ENCODE assay signal across 29 mouse cellular contexts in genomic region chr14:34344361-34344760, GRCm38 (mm10). TPM values are rescaled to one million over a fixed set of nuclear protein-coding genes. Genes with fewer than 3 reads are reported as not detected.
A peak's percentile ranks its signal among the peaks of the same experiment; 100 is the strongest.
DNase-seq lines count a peak whose midpoint lies in the region; ATAC-seq and TF ChIP-seq lines count a peak whose summit lies in the region.
"Had no signal": no experiment of that assay in that cellular context is flagged by ENCODE, and none has a peak within 500 bp of the region (broad histone marks: within the 10 kb centered on the region; RNA-seq: fewer than 3 reads in every experiment).

No protein-coding gene starts in this region.

- H3K79me2 ChIP-seq in liver, adult 2 months (ENCODE audit: control insufficient read depth, insufficient read depth, low read length), result no peaks in the 10 kb centered on the region

- no peak overlapping the region for H3K9ac ChIP-seq in hindbrain, postnatal 0 days (replicated peaks; ENCODE audit: low read length)
- no peak overlapping the region for H3K9ac ChIP-seq in hindbrain, embryonic 14.5 days
- no peak overlapping the region for H3K9ac ChIP-seq in liver, adult 2 months (ENCODE audit: low read depth, low read length)
- H3K9ac ChIP-seq in liver, postnatal 0 days (replicated peaks), result no peak overlapping the region
- H3K9ac ChIP-seq: embryonic facial prominence, embryonic 13.5 days; embryonic facial prominence, embryonic 15.5 days; forebrain, embryonic 12.5 days had no signal

- H3K27ac ChIP-seq in hindbrain, postnatal 0 days, result no peak overlapping the region
- H3K27ac ChIP-seq in hindbrain, embryonic 14.5 days, result no peak overlapping the region
- 0 out of 2 replicates have a peak overlapping the region, but pooled peaks have one; percentile 3 for H3K27ac ChIP-seq in liver, adult 2 months (replicated peaks; ENCODE audit: insufficient read depth, low read depth, low read length)
- H3K27ac ChIP-seq in liver, postnatal 0 days (ENCODE audit: low read depth), result no peak overlapping the region
- H3K27ac ChIP-seq: embryonic facial prominence, embryonic 13.5 days; embryonic facial prominence, embryonic 15.5 days; forebrain, embryonic 10.5 days; forebrain, embryonic 12.5 days had no signal

- peaks cover 39% of the 10 kb centered on the region for H3K36me3 ChIP-seq in hindbrain, postnatal 0 days (ENCODE audit: insufficient read depth, low read length)
- H3K36me3 ChIP-seq in hindbrain, embryonic 14.5 days (replicated peaks; ENCODE audit: control insufficient read depth, insufficient read depth), result peaks cover 53% of the 10 kb centered on the region
- H3K36me3 ChIP-seq in liver, adult 2 months (ENCODE audit: control insufficient read depth, insufficient read depth, low read length), result peaks cover 44% of the 10 kb centered on the region
- H3K36me3 ChIP-seq in liver, postnatal 0 days (replicated peaks; ENCODE audit: insufficient read depth, low read length), result peaks cover 39% of the 10 kb centered on the region

- no peak for TF ChIP-seq CTCF in hindbrain, postnatal 0 days (IDR thresholded peaks at IDR 0.05; ENCODE audit: low read depth)
- no peak for TF ChIP-seq CTCF in liver, adult 2 months (IDR thresholded peaks at IDR 0.05; ENCODE audit: low read depth, low read length)
- no peak for TF ChIP-seq CTCF in liver, postnatal 0 days (IDR thresholded peaks at IDR 0.05; ENCODE audit: low read depth)

- H3K9me3 ChIP-seq in hindbrain, postnatal 0 days (ENCODE audit: low read length), result no peaks in the 10 kb centered on the region
- no peaks in the 10 kb centered on the region for H3K9me3 ChIP-seq in hindbrain, embryonic 14.5 days (ENCODE audit: control insufficient read depth, low read length)
- H3K9me3 ChIP-seq in liver, postnatal 0 days (ENCODE audit: low read length), result no peaks in the 10 kb centered on the region
- H3K9me3 ChIP-seq: embryonic facial prominence, embryonic 13.5 days; embryonic facial prominence, embryonic 15.5 days; forebrain, embryonic 10.5 days; forebrain, embryonic 12.5 days had no signal

- no peaks in the 10 kb centered on the region for H3K27me3 ChIP-seq in hindbrain, postnatal 0 days (ENCODE audit: insufficient read depth, low read length)
- H3K27me3 ChIP-seq in hindbrain, embryonic 14.5 days (ENCODE audit: control insufficient read depth, insufficient read depth, low read length), result no peaks in the 10 kb centered on the region
- no peaks in the 10 kb centered on the region for H3K27me3 ChIP-seq in liver, adult 2 months (ENCODE audit: control insufficient read depth, insufficient read depth, low read length)
- H3K27me3 ChIP-seq in liver, postnatal 0 days (ENCODE audit: insufficient read depth, low read length), result no peaks in the 10 kb centered on the region
- H3K27me3 ChIP-seq: embryonic facial prominence, embryonic 13.5 days; embryonic facial prominence, embryonic 15.5 days; forebrain, embryonic 12.5 days had no signal

- no peak overlapping the region for H3K4me3 ChIP-seq in hindbrain, postnatal 0 days (ENCODE audit: low read length)
- H3K4me3 ChIP-seq in hindbrain, embryonic 14.5 days (replicated peaks; ENCODE audit: low read length), result no peak overlapping the region
- H3K4me3 ChIP-seq in liver, adult 2 months (ENCODE audit: insufficient read depth, low read depth, low read length), result no peak overlapping the region
- no peak overlapping the region for H3K4me3 ChIP-seq in liver, postnatal 0 days (ENCODE audit: low read depth, low read length)
- H3K4me3 ChIP-seq: embryonic facial prominence, embryonic 13.5 days; embryonic facial prominence, embryonic 15.5 days; erythroblast, embryonic 14.5 days; forebrain, embryonic 10.5 days; forebrain, embryonic 12.5 days had no signal

- WGBS in hindbrain, postnatal 0 days, result 71% methylated on average over 5 of the region's 5 CpGs
- 78% methylated on average over 5 of the region's 5 CpGs for WGBS in hindbrain, embryonic 14.5 days
- WGBS in liver, adult 2 months, result 55% methylated on average over 5 of the region's 5 CpGs
- WGBS in liver, postnatal 0 days (ENCODE audit: insufficient replicate concordance), result 81% methylated on average over 5 of the region's 5 CpGs

- TF ChIP-seq POLR2A in liver, adult 2 months (IDR thresholded peaks at IDR 0.05; ENCODE audit: extremely low read depth, insufficient read depth, low read length), result no peak

- H3K4me1 ChIP-seq in hindbrain, postnatal 0 days (ENCODE audit: insufficient read depth, low read length), result no peaks in the 10 kb centered on the region
- H3K4me1 ChIP-seq in hindbrain, embryonic 14.5 days (replicated peaks; ENCODE audit: control insufficient read depth, insufficient read depth, low read length), result no peaks in the 10 kb centered on the region
- H3K4me1 ChIP-seq in liver, adult 2 months (ENCODE audit: control insufficient read depth, insufficient read depth, low read length), result peaks cover 26% of the 10 kb centered on the region
- H3K4me1 ChIP-seq in liver, postnatal 0 days (ENCODE audit: insufficient read depth), result no peaks in the 10 kb centered on the region
- H3K4me1 ChIP-seq: forebrain, embryonic 12.5 days had no signal

- DNase-seq in adrenal gland, postnatal 14 days, result peak; percentile 27
- DNase-seq in adrenal gland, postnatal 25 days, result no peak
- DNase-seq in hindbrain, postnatal 0 days (ENCODE audit: low spot score), result peak; percentile 26
- no peak for DNase-seq in hindbrain, embryonic 14.5 days (ENCODE audit: low spot score)
- no peak for DNase-seq in liver, adult 2 months (ENCODE audit: extremely low read depth, low read depth, low spot score)
- no peak for DNase-seq in liver, postnatal 0 days
- DNase-seq in testis, postnatal 10 days (ENCODE audit: low spot score), result peak; percentile 13
- DNase-seq in testis, postnatal 14 days (ENCODE audit: low spot score), result no peak
- DNase-seq: adrenal gland, postnatal 10 days; cerebellum, adult 11 months; cerebellum, adult 18-20 months; cerebellum, adult 8-10 months; cerebellum, adult 9-11 months; cerebellum, postnatal 14 days; cerebellum, postnatal 36 days; embryo, embryonic 11 days had no signal

- no peak; the same call in 1 of the 2 replicates for ATAC-seq in hindbrain, postnatal 0 days
- no peak for ATAC-seq in hindbrain, embryonic 14.5 days (ENCODE audit: low FRiP score)
- ATAC-seq in liver, postnatal 0 days, result no peak
- ATAC-seq: forebrain, embryonic 14.5 days; forebrain, embryonic 16.5 days had no signal

- no peak overlapping the region for H3K4me2 ChIP-seq in hindbrain, postnatal 0 days (ENCODE audit: low read depth, low read length)
- H3K4me2 ChIP-seq in hindbrain, embryonic 14.5 days (replicated peaks), result no peak overlapping the region
- no peak overlapping the region for H3K4me2 ChIP-seq in liver, postnatal 0 days (ENCODE audit: low read depth, low read length)
- H3K4me2 ChIP-seq: embryonic facial prominence, embryonic 13.5 days; embryonic facial prominence, embryonic 15.5 days; forebrain, embryonic 12.5 days had no signal

- no peak for TF ChIP-seq EP300 in liver, postnatal 0 days (IDR thresholded peaks at IDR 0.05; ENCODE audit: low read depth)

RNA-seq across cellular contexts. Expression of gene Fam25c, which starts 10.9 kb away (rescaled TPM):
- 4.0 TPM in 1 of 2 replicates, not detected in the other for total RNA-seq in adrenal gland, postnatal 14 days (2021)
- total RNA-seq in adrenal gland, postnatal 25 days (2021), result not detected in 2 replicates
- total RNA-seq in hindbrain, postnatal 0 days (2014; rRNA removed), result not detected in 2 replicates
- not detected in 2 replicates for polyA plus RNA-seq in hindbrain, postnatal 0 days (2015; fragmentation: Nextera tagmentation; extraction: Ambion mirVana)
- not detected in 2 replicates for polyA plus RNA-seq in hindbrain, embryonic 14.5 days (2014; fragmentation: Nextera tagmentation; extraction: Ambion mirVana)
- total RNA-seq in liver, adult 2 months (2014; rRNA removed), result 56.3 and 66.7 TPM in 2 replicates
- polyA plus RNA-seq in liver, adult 2 months (2012; rRNA removed), result 74.3 and 146 TPM in 2 replicates
- polyA plus RNA-seq in liver, postnatal 0 days (2015; fragmentation: Nextera tagmentation; extraction: Ambion mirVana), result 5.8 and 5.9 TPM in 2 replicates
- total RNA-seq: adrenal gland, postnatal 4 days; common myeloid progenitor, adult 5-6 weeks; MEL had no signal
- polyA plus RNA-seq: brain, embryonic 14.5 days; C2C12; embryonic facial prominence, embryonic 11.5 days; erythroblast, embryonic 14.5 days; forebrain, embryonic 10.5 days; forebrain, embryonic 12.5 days; forebrain, embryonic 14.5 days; forebrain, embryonic 16.5 days had no signal

RNA-seq across cellular contexts. Expression of gene Sncg, which starts 30.2 kb away (rescaled TPM):
- 17.4 and 33.4 TPM in 2 replicates for total RNA-seq in adrenal gland, postnatal 14 days (2021)
- total RNA-seq in adrenal gland, postnatal 25 days (2021), result 7.4 and 9.7 TPM in 2 replicates
- total RNA-seq in hindbrain, postnatal 0 days (2014; rRNA removed), result 49.5 and 65.3 TPM in 2 replicates
- polyA plus RNA-seq in hindbrain, postnatal 0 days (2015; fragmentation: Nextera tagmentation; extraction: Ambion mirVana), result 164 and 165 TPM in 2 replicates
- polyA plus RNA-seq in hindbrain, embryonic 14.5 days (2014; fragmentation: Nextera tagmentation; extraction: Ambion mirVana), result 213 and 251 TPM in 2 replicates
- 0.20 and 0.46 TPM in 2 replicates for total RNA-seq in liver, adult 2 months (2014; rRNA removed)
- polyA plus RNA-seq in liver, adult 2 months (2012; rRNA removed), result 0.11 and 0.45 TPM in 2 replicates
- 0.34 and 0.72 TPM in 2 replicates for polyA plus RNA-seq in liver, postnatal 0 days (2015; fragmentation: Nextera tagmentation; extraction: Ambion mirVana)
- total RNA-seq: common myeloid progenitor, adult 5-6 weeks; MEL had no signal
- polyA plus RNA-seq: erythroblast, embryonic 14.5 days had no signal

RNA-seq across cellular contexts. Expression of gene Mmrn2, which starts 30.9 kb away (rescaled TPM):
- 34.2 and 35.1 TPM in 2 replicates for total RNA-seq in adrenal gland, postnatal 14 days (2021)
- total RNA-seq in adrenal gland, postnatal 25 days (2021), result 26.1 and 31.2 TPM in 2 replicates
- total RNA-seq in hindbrain, postnatal 0 days (2014; rRNA removed), result 6.8 and 8.1 TPM in 2 replicates
- polyA plus RNA-seq in hindbrain, postnatal 0 days (2015; fragmentation: Nextera tagmentation; extraction: Ambion mirVana), result 2.5 and 2.6 TPM in 2 replicates
- 4.5 and 5.3 TPM in 2 replicates for polyA plus RNA-seq in hindbrain, embryonic 14.5 days (2014; fragmentation: Nextera tagmentation; extraction: Ambion mirVana)
- 9.2 and 10.7 TPM in 2 replicates for total RNA-seq in liver, adult 2 months (2014; rRNA removed)
- polyA plus RNA-seq in liver, adult 2 months (2012; rRNA removed), result 3.0 and 3.4 TPM in 2 replicates
- 3.2 and 3.3 TPM in 2 replicates for polyA plus RNA-seq in liver, postnatal 0 days (2015; fragmentation: Nextera tagmentation; extraction: Ambion mirVana)
- total RNA-seq: common myeloid progenitor, adult 5-6 weeks had no signal
- polyA plus RNA-seq: erythroblast, embryonic 14.5 days had no signal

RNA-seq across cellular contexts. Expression of gene Glud1, which starts 33.8 kb away (rescaled TPM):
- total RNA-seq in adrenal gland, postnatal 14 days (2021), result 217 and 322 TPM in 2 replicates
- total RNA-seq in adrenal gland, postnatal 25 days (2021), result 148 and 181 TPM in 2 replicates
- total RNA-seq in hindbrain, postnatal 0 days (2014; rRNA removed), result 243 and 272 TPM in 2 replicates
- polyA plus RNA-seq in hindbrain, postnatal 0 days (2015; fragmentation: Nextera tagmentation; extraction: Ambion mirVana), result 143 and 153 TPM in 2 replicates
- 131 and 145 TPM in 2 replicates for polyA plus RNA-seq in hindbrain, embryonic 14.5 days (2014; fragmentation: Nextera tagmentation; extraction: Ambion mirVana)
- 691 and 755 TPM in 2 replicates for total RNA-seq in liver, adult 2 months (2014; rRNA removed)
- polyA plus RNA-seq in liver, adult 2 months (2012; rRNA removed), result 633 and 710 TPM in 2 replicates
- polyA plus RNA-seq in liver, postnatal 0 days (2015; fragmentation: Nextera tagmentation; extraction: Ambion mirVana), result 159 and 163 TPM in 2 replicates

RNA-seq across cellular contexts. Expression of gene Shld2, which starts 34.1 kb away (rescaled TPM):
- 12.2 and 13.0 TPM in 2 replicates for total RNA-seq in adrenal gland, postnatal 14 days (2021)
- total RNA-seq in adrenal gland, postnatal 25 days (2021), result 13.5 and 16.4 TPM in 2 replicates
- total RNA-seq in hindbrain, postnatal 0 days (2014; rRNA removed), result 4.0 and 5.8 TPM in 2 replicates
- 9.2 and 11.4 TPM in 2 replicates for polyA plus RNA-seq in hindbrain, postnatal 0 days (2015; fragmentation: Nextera tagmentation; extraction: Ambion mirVana)
- 5.5 and 8.2 TPM in 2 replicates for polyA plus RNA-seq in hindbrain, embryonic 14.5 days (2014; fragmentation: Nextera tagmentation; extraction: Ambion mirVana)
- 25.4 and 36.4 TPM in 2 replicates for total RNA-seq in liver, adult 2 months (2014; rRNA removed)
- polyA plus RNA-seq in liver, adult 2 months (2012; rRNA removed), result 9.2 and 12.2 TPM in 2 replicates
- polyA plus RNA-seq in liver, postnatal 0 days (2015; fragmentation: Nextera tagmentation; extraction: Ambion mirVana), result 10.7 and 13.6 TPM in 2 replicates

Comparison
In these comparisons a context has a peak if more than half of its experiments do, and no peak if none do; other contexts are left out.
1. DNase-seq: peak in adrenal gland, postnatal 14 days (single experiment), hindbrain, postnatal 0 days (single experiment) and testis, postnatal 10 days (single experiment); none in adrenal gland, postnatal 25 days (single experiment), hindbrain, embryonic 14.5 days (single experiment), liver, adult 2 months (single experiment), liver, postnatal 0 days (single experiment) and testis, postnatal 14 days (single experiment).
2. RNA of gene Fam25c, which starts 10.9 kb away (total RNA-seq): 56.3 to 66.7 TPM in liver, adult 2 months; 4.0 TPM in adrenal gland, postnatal 14 days, not detected in adrenal gland, postnatal 25 days and not detected in hindbrain, postnatal 0 days; every median in the first group is over 10 times any median in the second.